Mouse (Mus musculus): ENCODE results near the gene Dnase1l3.

- no peak for TF ChIP-seq GATA1 (IDR thresholded peaks at IDR 0.05; ENCODE audit: borderline replicate concordance, low read length)
- TF ChIP-seq FLI1 (IDR thresholded peaks at IDR 0.05; ENCODE audit: low read length), result no peak
Observed at GRCm38 (mm10) chr14:7997255-7997696, 2.9 kb upstream of the Dnase1l3 start.

All from megakaryocyte, embryonic 14.5 days (primary cell).